Mouse (Mus musculus): Measurements from ENCODE around the gene Capn13.

Gene Capn13

GRCm38 (mm10) chr17:73343632-73344390, 56.9 kb downstream of the Capn13 start:
- in situ Hi-C loops (cut with MseI, MboI) = no loop called here

GRCm38 (mm10) chr17:73342673-73343072, 58.0 kb downstream of the Capn13 start:
- in situ Hi-C loops (cut with MseI, MboI) = no loop called here

- in situ Hi-C loops (cut with MseI, MboI) = no loop called here
Observed at GRCm38 (mm10) chr17:73329071-73329470, 71.6 kb downstream of the Capn13 start.

- in situ Hi-C loops (cut with MseI, MboI) = no loop called here
Observed at GRCm38 (mm10) chr17:73325314-73325713, 75.4 kb downstream of the Capn13 start.

- in situ Hi-C loops (cut with MseI, MboI) = no loop called here
Observed at GRCm38 (mm10) chr17:73324732-73325131, 75.9 kb downstream of the Capn13 start.

GRCm38 (mm10) chr17:73323981-73324380, 76.7 kb downstream of the Capn13 start:
- in situ Hi-C loops (cut with MseI, MboI) = no loop called here

- in situ Hi-C loops (cut with MseI, MboI) = no loop called here
Observed at GRCm38 (mm10) chr17:73314786-73315185, 85.9 kb downstream of the Capn13 start.

DNA sequence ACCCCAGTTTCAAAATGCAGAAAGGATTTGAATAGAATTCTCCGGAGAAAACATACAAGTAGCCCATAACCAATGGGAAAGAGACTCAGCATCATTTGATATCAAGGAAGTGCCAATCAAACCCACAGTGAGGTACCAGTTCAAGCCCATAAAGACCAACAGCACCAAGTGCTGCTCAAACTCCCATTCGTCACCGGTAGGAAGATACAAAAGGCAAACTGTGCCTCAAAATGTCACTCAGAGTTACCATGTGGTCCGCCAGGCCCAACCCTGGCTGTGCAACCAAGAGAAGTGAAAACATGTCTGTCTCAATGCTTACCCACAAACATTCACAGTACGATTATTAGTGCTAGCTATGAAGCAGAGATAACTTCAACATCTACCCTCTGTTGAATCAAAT, 89.2 kb downstream of the Capn13 start:
- in situ Hi-C loops (cut with MseI, MboI) = no loop called here

DNA sequence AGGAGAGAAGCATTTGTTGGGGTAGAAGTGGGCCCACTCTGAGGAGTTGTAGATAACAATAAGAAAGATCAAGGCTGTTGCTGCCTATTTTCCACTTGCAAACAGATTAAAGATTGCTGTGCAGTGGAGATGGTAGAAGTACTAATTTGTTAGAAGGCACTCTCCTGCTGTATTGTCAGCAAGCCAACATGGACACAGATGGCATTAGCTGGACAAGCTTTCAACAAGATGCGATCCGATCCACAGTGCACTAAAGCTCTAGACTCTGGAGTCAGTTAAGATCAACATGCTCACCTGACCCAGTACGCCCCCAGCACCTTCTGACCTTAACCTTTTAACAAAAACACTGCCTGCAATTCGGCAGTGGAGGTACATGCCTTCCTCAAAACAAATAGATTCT, 92.0 kb downstream of the Capn13 start:
- in situ Hi-C loops (cut with MseI, MboI) = loop anchor here in 1 of 2 experiments (10.0 kb wide), 1 partner anchor 406 kb away; the partner anchor contains the start of gene Galnt14

DNA sequence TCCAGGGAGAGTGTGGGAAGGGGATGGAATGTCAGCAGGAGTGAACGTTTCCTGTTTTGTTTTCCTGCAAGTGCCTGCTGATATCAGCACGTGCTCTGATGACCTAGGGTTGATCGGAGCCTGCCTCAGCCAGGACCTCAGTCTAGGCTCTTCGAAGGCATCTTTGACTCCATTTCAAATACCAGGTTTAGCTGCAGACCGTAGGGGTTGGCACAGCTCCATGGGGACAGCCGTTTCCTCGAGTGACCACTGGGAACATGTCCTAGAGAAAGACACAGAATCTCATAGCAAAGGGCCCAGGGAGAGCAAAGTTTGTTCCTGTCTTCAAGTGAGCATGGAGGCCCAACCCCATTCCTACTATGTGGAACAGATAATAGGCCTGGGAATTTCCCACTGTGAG, 94.0 kb downstream of the Capn13 start:
- in situ Hi-C loops (cut with MseI, MboI) = loop anchor here in 1 of 2 experiments (10.0 kb wide), 1 partner anchor 408 kb away; the partner anchor contains the start of gene Galnt14

GRCm38 (mm10) chr17:73305622-73306021, 95.0 kb downstream of the Capn13 start:
- in situ Hi-C loops (cut with MseI, MboI) = loop anchor here in 1 of 2 experiments (10.0 kb wide), 1 partner anchor 409 kb away; the partner anchor contains the start of gene Galnt14

DNA sequence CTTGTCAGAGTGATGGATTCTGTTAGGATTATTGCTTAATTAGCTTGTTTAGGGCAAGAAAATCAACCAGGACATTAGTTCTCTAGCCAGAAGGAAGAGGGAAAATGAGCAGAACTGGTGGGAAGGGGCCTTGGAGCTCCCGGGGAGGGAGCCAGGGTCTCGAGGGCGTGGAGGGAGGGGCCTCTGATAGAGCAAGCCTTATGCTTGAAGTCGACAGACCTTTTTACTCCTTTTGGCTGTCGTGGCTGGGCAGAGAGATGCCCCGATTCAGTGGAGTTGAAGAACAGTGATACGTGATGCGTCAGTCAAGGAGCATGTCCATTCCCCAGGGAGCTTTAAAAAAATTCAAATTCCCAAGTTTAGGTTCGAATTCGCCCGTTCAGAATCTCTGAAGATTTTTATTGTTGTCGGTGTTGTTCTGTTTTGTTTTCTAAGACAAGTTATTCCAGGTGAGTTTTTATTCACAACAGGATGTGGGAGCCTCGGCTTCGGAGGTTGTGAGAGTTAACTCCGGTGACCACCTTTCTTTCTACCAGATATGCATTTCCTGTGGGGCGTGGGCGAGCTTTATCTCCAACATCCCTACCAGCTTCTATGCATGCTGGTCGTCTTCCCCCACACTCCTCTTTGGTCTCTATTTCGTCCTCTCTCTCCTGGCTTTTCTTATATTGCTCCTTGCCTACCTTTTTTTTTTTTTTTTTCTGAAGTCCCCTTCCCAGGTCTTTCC, 96.4 kb downstream of the Capn13 start:
- in situ Hi-C loops (cut with MseI, MboI) = loop anchor here (5.0 to 10.0 kb wide), 3 partner anchors 411 to 578 kb away; partner anchors contain the start of gene Galnt14 (in 1 of the 2)

GRCm38 (mm10) chr17:73303676-73304075, 97.0 kb downstream of the Capn13 start:
- in situ Hi-C loops (cut with MseI, MboI) = loop anchor here (5.0 to 10.0 kb wide), 3 partner anchors 411 to 579 kb away; partner anchors contain the start of gene Galnt14 (in 1 of the 2)

GRCm38 (mm10) chr17:73303217-73303616, 97.4 kb downstream of the Capn13 start:
- in situ Hi-C loops (cut with MseI, MboI) = loop anchor here (5.0 to 10.0 kb wide), 3 partner anchors 412 to 579 kb away; partner anchors contain the start of gene Galnt14 (in 1 of the 2)

GRCm38 (mm10) chr17:73302104-73302503, 98.6 kb downstream of the Capn13 start:
- in situ Hi-C loops (cut with MseI, MboI) = loop anchor here (5.0 to 10.0 kb wide), 3 partner anchors 413 to 580 kb away; partner anchors contain the start of gene Galnt14 (in 1 of the 2)

- in situ Hi-C loops (cut with MseI, MboI) = loop anchor here (5.0 to 10.0 kb wide), 3 partner anchors 413 to 581 kb away; partner anchors contain the start of gene Galnt14 (in 1 of the 2)
Observed at GRCm38 (mm10) chr17:73301258-73302050, 99.2 kb downstream of the Capn13 start.

DNA sequence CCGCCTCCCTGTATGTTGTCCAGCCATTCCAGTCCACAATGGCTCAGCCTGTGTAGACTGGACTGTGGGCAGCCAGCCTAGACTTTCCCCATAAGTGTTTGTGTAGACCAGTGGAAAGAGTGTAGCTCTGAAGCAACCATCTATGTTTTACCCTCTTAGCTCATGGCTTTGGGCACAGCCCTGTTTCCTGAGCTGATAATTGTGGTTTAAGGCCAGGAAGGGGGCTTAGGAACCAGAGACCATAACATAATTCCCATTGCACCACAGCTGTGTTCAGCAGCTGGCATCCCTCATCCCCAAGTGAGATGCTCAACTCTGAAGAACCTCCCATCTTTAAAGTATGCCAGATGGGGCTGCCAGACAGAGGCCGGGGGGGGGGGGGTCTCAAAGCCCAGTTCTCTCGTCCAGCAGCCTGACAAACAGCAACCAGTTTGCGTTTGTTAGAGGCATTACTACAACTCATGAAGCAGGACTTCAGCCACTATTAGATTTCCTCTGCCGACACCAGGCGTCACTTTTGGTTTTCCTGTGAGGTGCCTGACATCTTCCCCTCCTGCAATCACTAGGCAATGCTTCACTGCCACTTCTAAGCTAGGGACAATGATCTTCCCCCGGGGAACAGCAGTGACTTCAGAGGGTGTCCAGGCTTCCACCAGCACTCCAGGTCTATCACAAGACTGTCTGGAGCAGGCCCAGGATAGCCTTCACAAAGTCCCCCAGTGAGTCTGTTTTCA, 100.4 kb downstream of the Capn13 start:
- in situ Hi-C loops (cut with MseI, MboI) = loop anchor here (5.0 to 10.0 kb wide), 3 partner anchors 414 to 582 kb away; partner anchors contain the start of gene Galnt14 (in 1 of the 2)

- in situ Hi-C loops (cut with MseI, MboI) = loop anchor here (5.0 to 25.0 kb wide), 3 partner anchors 94 to 437 kb away; no protein-coding TSS in a partner anchor
Observed at GRCm38 (mm10) chr17:73298981-73299380, 101.7 kb downstream of the Capn13 start.

DNA sequence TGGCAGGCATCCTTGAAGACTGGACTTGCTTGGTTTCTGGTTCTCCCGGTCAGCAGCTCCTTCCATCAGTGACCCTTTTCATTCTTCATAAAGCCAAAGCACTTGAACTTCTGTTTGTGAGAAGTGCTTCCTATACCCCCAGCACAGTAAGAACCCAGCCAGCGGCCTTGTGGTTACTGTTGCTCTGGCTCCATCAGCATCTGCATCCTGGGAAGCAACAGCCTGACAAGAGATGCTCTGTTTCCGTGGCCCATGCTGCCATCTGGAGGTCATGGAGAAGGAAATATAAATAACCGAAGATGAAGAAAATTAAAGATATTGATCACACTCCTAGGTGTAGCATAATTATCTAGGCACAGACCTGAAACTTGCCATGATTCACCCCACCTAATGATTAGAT, 103.8 kb downstream of the Capn13 start:
- in situ Hi-C loops (cut with MseI, MboI) = loop anchor here (5.0 to 25.0 kb wide), 3 partner anchors 92 to 435 kb away; no protein-coding TSS in a partner anchor

DNA sequence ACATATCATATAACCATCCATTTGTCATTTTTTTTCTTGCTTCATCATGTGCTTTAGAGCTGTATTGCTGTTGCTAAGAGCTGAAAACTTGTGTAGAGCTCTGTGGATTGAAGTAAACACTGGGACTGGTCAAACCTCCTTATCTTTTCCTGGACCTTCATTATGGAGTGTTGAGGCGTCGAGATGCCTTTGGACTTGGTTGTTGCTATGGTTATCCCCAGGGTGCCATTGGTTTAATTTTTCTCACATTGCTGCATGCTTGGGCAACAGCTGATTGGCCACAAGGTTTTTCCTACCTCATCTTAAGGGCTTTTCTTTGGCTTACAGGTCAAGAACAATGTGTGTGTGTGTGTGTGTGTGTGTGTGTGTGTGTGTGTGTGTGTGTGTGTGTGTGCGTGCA, 107.4 kb downstream of the Capn13 start:
- in situ Hi-C loops (cut with MseI, MboI) = loop anchor here (10.0 to 25.0 kb wide), 2 partner anchors 88 to 431 kb away; no protein-coding TSS in a partner anchor

Measured in mouse trophoblast stem cell (cell line).